Mouse (Mus musculus) heart, postnatal 4 days (tissue): ENCODE measurements around the gene A830018L16Rik. TPM values are rescaled to one million over a fixed set of nuclear protein-coding genes. Genes with fewer than 3 reads are reported as not detected.
A peak's percentile ranks its signal among the peaks of the same experiment; 100 is the strongest.

ENCODE experiments used
- DNase-seq: peaks from one replicate; pipeline ENCODE4 v3.0.0; 2021
- total RNA-seq, 2 experiments: library from RNA; stranded (reverse); gene quantifications; 2 replicates each; pipeline ENCODE4 v1.2.3; 2021

Gene A830018L16Rik
- total RNA-seq, 2 experiments from 2014 or later: 0.33 to 0.45 TPM

DNA sequence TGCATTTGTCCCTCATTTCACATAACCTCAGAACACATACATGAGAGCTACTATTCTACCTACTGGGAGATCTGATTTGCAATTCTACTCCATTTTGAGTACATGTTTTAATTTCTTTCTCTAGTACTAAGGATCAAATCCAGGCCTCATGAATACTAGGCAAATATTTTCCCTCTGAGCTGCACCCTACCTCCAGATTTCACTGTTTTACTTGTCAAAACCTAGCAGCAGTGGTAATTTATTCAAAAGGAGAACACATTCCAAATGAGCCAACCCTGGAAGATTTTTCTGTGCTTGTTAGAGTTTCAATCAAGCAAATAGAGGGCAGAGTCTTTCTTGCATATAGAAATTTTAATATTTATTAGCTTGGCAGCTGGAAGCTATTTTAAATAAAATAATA is 238.9 kb downstream of the A830018L16Rik start:
- DNase-seq: no peak

DNA sequence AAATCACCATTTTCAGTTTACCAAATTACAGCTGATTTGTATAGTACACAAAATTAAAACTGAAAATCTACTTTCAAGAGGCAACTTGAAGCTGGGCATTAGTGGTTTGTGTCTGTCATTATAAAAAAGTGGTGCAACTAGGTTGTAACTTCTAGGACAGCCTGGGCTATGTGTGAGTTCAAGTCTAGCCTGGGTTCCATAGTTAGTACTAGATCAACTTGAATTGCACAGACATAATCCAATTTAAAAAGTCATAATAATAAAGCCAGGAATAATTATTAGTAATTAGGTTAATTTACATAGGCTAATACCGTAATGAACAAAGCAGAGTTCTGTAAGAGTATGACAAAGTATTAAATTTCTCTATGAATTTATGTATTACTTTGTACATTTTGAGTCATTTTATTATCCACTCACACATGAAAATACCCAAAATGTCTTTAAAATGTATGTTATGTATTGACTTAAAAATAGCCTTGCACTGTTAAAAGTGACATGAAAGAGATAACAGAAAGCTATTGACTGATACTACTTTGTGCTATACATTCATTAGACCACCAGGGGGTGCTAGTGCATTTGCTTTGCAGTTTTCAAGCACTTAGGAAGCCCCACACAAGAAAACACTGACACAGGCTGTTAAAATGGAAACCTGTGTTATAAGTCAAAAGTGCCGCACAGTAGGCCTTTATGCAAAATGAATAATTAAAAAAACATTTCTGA is 243.6 kb downstream of the A830018L16Rik start:
- peak; percentile 43 for DNase-seq

DNA sequence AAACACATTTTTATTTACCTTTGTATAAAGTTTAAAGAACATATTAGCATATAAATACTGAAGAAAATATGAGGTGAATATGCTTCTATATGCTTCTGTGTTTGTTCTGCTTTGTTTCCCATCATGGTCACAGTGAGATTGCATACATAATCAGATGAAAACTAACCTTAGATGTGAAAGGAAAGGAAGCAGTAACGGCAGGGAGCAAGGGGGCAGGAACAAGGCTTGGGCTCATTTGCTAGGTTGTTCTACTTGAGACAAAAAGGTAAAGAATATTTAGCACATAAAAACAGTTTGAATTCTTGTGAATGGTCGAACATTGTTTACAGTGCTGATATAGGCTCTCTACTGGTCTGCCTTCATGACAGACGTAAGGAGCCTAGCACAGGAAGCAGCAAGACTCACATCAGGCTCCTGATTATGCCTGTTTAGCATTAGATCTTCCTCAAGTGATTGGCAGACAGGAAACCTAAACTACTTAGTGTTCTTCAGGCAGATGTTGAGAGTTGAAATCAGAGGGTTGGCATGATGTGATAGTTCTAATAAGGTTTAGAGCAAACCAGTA is 244.2 kb downstream of the A830018L16Rik start:
- no peak for DNase-seq

DNA sequence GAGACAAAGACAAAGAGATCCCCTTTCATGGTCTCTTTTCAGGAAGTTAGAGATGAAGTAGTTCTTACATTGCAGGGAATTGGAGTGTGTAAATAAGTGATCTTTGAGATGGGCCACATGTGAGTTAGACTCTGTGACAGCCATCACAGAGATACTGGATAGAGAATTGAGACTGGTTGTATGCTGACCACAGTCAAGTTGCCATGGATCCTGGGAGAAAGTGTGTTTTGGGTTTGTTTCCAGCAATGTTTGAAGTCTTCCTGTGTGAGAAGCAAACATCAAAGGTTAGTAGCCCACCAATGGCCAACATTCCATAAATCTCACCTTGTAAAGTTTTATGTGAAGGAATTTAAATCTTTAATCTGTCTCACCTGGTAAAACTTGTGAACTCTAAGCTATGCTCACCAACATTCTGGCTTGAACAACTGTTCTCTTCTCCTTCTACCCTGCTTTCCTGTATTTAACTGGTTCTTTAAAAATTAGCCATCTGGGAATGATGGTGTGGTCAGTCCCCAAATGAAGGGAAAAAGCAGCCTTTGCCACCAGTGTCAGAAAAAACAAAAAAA is 330.9 kb downstream of the A830018L16Rik start:
- no peak for DNase-seq

DNA sequence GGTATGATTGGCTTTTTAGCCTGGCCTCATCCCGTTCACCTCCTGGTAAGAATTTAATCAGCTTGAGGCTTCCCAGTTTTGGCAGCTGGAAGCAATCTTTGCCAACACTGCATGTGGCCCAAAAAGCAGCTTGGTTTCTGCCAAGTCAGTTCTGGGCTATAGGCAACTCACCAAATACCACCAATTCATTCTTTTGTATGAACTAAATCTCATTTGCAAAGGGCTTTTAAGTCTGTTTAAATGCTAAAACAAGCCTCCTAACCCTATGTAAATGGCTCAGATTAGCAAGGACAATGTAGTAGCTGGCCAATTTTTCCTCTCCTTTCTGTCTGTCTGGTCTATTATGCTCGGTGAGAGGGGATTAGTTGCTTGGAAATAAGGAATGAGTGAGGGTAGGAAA is 334.5 kb downstream of the A830018L16Rik start:
- no peak for DNase-seq

DNA sequence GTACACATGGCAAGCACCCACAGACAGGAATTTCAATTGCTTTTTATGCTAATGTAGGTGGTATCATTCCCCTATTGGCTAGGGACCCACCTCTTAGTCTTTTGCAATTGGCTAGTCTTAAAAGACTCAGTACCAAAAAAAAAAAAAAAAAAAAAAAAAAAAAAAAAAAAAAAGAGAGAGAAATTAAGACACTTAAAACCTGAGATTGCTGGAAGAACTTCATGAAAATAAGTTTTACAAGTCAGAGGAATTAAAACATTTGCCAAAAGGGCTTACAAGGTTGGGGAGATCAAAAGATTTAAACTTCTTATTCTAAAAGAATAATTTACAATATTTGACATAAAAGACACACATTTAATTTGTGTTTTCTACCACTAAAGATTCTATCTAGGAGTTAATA is 336.2 kb downstream of the A830018L16Rik start:
- no peak for DNase-seq

DNA sequence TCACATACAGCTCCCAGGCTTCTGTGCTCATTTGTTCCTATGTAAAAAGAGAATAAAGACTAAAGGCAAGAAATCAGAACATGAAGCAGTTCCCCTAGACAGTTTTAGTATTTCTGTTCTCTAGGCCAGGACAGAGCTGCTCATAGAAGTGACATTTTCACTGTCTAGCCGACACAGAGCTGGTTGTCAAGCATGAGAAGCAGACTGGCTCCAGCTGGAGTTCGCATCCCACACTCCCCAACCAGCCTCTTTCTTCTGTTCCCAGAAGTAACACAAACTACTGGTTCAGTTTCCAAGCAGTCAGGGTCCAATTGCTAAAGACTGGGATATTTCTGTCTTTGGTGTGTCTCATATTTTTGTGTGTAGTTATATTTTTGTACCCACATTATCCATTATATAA is 336.7 kb downstream of the A830018L16Rik start:
- no peak for DNase-seq

DNA sequence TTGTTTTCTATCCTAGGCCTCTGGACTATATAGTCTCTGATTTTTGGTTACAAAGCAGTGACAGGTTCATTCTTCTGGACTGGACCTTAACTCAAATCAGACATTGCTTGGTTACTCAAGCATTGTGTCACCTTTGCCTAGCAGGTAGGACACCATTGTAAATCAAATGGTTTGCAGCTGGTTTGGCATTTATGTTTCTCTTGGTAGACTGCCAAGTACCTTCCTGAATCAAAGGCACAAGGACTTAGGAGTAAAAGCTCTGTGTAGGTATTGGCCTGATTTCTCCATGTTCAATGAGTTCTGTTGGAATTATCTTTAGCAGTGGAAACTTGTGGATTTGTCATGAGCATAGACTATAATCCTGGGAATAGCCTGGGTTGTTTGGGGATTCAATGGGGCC is 338.1 kb downstream of the A830018L16Rik start:
- DNase-seq: no peak

DNA sequence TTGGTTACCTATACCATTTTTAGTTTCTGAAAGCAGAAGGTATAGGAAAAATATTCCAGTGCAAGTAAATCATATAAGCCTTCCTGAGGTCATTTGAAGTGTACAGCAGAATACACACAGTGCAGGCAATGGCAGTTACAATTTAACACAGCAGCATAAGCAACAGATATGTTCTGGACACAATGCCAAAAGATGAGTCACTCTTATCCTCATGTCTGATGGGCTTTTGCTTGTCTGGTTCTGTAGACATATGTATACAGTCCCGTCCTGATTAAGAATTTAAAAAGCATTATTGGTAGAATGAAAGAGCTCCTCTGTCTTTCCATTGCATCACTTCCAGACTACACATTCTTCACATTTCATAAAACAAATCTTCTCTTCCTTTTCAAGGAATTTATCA is 374.4 kb downstream of the A830018L16Rik start:
- DNase-seq: no peak

DNA sequence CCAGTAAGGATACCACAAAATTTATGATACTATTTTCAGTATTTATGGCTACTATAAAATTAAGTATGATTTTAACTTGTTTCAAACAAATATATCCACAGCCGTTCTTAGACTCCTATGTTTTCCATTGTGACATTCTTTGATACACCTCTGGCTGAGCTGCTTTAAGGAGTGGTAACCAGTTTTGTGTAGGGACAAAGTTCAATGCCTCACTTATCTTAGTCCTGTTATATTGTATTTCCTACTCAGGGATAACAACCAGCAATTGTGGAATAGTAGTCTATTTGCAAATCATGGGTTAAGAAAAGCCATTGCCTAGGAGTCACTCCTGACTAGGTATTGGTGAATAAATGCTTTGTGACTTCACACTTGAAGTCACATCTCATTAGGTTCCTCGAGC is 378.9 kb downstream of the A830018L16Rik start:
- DNase-seq: no peak

DNA sequence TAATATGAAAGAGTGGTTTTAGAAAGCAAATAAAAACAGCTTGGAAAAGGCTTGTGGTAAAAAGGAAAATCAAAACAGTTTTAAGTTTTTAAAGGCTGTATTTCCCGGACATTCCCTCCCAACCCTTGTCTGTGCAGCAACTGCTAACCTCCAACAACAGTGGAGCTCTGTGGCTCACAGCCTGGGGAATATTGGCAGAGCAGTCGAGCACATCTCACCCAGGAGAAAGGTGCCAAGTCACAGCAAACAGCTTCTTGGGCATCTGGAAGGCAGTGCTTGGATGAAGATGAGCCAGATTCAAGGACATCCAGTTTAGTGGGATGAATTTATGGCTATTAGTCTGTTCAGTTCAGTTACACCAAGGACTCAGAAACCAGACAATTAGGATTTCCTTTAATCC is 381.8 kb downstream of the A830018L16Rik start:
- DNase-seq: no peak

DNA sequence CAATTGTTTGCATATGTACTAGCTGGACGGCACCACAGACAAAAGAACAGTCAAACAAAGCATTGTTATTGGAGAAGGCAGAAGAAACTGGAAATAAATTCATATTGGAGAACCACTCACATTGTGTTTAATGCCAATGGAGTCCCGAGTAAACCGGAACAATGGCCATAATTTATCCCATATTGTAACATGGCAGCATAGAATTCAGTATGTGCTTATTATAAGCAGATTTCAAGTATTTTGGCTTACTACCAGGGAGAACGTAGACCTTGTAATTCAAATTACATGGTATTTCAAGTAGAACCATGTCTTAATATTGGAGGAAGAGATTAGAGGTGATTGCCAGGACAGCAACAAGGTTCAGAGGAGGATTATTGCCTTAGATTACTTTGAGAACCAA is 458.9 kb downstream of the A830018L16Rik start:
- DNase-seq: no peak

DNA sequence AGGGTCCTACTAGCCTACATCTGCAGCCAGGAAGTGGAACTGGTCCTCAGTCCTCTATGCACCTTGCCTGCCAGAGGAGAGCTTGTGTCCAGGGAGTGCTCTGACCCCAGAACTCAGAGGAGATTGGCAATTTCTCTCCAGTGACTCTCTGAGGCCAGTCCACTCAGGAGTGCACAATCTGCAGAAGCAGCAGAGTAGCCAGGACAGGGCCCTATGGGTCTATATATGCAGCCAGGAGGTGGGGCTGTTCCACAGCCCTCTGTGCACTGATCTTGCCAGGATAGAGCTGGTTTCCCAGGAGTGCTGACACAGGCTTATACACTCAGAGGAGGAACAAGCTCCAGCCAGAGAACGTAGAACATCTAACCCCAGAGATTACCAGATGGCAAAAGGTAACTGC is 459.7 kb downstream of the A830018L16Rik start:
- peak; percentile 8 for DNase-seq

DNA sequence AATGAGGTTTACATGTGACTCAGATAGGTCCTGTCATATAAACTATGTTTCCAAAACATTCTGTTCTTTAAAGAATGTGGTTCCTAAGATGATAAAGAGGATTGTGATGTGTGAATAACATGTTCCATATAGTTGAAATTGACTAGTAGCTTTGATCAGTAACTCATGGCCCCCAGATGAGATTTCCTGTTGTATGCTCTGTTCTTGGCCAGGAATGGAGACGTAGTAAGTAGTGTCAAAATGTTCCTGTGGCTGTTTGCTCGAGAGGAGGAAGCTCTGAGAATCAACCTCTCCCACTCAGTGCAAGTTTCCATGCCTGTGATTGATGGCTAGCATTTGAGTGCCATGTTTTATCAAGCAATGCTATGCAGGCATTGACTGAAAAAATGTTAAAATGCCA is 467.8 kb downstream of the A830018L16Rik start:
- no peak for DNase-seq

DNA sequence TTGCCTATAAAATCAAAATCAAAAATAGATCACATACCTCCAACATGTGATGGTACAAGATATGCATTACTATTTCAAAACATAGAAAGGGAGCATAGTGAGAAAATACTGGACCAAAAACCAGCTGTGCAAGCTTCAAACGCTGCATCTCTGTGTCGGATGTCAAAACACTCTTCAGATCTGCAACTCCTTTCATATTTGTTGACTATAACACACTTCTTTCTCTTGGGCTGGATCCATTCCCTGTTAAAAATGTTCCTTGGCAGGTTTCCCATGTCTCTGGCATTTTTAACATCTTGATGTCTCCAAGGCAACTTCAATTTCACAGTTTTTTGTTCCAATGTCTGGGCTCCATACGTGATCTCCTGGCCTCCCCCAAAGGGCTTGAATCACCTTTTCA is 481.8 kb downstream of the A830018L16Rik start:
- no peak for DNase-seq

DNA sequence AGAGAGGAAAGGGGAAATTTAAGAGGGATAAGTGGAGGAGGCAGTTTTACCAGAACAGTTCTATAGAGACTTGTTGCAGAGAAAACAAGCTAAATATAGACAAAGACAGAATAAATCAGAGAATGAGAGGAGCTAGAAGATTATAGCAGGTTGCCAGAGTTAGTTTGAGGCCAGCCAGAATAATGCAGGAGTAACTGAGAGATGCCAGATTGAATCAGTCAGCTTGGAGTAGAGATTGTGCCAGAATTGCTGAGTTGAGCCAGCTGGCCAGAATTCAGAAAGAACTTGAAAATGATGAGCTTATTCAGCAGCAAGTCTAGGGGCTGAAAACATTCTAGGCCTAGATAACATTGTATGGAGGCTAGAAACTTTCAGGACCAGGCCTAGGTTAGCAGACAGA is 502.0 kb downstream of the A830018L16Rik start:
- DNase-seq: no peak

DNA sequence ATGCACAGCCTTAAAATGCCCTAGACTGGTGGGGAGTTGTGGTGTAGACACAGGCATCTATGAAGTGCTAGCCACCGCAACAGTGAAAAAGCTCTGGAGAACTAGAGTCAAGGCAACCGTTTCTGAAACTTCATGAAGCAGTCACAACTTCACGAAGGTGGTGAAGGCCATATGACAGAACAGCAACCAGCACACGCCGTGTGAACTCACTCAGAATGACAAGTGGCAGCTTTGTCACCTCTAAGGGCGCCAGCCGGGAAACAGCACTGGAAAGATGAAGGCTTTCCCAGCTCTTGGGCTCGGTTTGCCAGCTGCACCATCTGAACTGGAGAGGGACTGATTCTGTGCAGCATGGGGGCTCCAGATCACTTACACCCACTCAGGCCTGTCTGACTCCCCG is 523.1 kb downstream of the A830018L16Rik start:
- no peak for DNase-seq

DNA sequence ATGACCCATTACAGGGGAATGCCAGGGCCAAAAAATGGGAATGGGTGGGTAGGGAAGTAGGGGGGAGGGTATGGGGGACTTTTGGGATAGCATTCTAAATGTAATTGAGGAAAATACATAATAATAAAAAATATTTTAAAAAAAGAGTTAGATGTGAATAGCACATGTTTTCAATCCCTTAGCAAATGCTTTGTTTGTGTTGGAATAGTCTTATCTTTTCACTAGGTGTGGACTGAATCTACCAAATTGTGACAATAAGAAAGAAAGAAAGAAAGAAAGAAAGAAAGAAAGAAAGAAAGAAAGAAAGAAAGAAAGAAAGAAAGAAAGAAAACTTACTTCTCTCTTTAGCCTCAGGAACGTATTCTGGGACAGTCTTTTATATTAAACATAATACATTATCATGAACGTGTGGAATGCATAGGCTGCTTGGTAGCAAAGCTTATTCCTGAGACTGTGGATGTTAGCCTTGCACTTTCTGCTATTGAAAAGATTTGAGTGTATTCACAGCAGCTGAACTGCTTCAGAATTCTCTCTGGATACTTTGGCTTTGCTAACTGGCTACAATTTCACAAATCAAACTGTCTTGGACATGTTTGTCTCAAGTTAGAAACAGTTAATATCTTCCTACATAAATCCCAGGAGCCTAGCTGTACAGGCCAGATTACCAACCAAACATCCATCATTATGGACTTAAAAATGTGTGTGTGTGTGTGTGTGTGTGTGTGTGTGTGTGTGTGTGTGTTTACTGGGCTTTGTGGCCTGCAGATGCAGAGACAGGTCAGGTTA is 545.7 kb downstream of the A830018L16Rik start:
- DNase-seq: no peak

DNA sequence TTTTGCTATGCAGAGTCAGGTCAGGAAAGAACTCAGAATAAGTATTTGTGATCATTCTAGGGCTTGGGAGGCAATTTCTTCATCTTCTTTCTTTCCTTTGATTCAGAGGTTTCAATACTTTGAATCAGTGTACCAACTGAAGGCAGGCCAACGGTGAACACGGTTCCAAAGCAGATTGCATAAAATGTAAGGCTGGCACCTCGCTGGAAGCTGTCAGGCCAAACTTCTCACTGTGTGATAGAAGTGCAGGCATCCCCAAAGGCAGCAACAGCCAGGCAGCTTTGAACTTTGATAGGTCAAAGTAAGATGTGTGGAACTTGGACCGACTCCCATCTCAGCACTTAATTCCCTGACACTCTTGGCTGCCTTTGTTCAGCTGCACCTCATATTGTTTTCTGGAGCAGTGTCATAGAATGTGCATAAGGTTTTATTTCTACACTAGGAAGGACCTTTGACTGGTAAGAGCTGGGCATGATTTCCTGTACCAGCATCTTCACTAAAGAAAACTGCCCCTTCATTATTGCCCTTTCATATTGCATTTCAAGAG is 568.8 kb downstream of the A830018L16Rik start:
- no peak for DNase-seq

DNA sequence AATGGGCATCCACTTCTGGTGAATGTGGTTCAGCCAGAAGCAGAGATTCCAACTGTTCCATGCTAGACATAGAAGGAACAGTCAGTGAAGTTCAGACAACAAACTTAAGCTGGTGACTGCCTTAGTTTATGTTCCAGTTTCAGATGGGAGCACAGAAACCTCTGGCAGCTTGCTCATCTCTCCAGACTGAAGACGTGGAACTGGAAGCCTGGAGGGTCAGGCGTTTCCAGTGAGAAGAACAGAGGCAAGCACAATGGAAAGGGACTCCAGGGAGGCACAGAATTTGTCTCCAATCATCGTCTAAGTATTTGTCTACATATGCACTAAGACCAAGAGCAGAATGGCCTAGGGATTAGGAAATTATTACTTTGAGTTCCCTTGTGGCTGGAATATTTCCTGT is 576.1 kb downstream of the A830018L16Rik start:
- DNase-seq: peak; percentile 14

DNA sequence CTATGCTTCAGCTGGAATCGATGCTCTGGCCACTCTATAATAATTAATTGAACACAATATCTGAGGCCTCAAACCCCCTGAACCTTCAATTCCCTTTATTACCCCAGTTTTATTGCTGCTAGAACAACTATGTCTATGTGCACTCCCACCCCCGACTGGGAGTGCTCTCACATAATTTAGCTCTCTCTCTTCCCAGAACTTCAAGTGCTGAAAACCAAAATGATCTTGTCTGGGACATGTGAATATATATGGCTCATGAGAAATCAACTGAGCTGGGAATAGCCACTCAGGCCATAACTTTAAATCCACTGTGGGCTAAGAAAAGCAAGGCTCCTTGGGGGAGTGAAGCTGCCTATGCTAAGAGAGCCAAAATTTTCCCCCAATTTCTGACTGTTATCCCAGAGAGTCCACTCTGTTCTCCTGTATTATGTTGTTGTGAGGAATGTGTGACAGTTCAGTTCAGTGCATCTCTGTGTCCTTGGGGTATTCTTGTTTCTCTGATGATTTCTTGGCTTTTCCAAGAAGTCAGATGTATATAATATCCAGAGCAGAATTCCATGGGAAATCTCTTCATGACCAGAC is 582.5 kb downstream of the A830018L16Rik start:
- DNase-seq: no peak

DNA sequence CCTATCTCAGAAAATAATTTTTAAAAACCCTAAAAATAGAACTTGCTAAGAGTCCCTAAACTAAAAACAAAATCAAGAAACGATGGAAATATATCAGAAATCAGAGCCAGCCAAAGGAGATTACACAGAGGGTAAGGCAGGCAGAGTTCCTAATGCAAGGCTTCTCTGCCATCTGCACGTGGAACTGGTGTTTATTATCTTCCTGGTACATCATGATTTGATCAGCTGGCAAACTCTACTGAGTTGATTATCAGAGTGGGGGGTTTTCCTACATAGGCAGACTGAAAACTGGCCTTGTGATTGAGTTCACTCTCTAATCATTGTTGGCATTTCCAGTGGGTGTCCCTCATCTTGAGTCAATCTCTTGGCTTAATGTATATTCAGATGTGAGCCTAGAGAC is 583.7 kb downstream of the A830018L16Rik start:
- no peak for DNase-seq

DNA sequence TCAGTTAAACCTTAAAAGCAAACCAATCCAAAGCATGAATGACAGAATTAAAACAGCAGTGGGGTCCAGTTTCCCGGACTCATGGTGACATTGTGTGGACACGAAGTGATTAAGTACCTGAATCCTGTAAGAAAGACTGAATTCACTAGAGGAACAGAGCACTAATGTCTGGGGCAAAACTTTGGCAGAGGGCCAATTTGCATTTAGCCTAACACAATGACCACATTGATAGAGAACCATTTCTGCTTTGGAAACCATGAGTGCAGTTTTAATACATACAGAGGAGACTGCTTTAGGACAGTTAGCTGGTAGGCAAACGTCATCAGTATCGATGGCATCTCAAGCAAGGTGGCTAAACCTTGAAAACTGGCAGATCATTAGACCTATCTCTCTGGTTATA is 586.7 kb downstream of the A830018L16Rik start:
- no peak for DNase-seq
